11 mouse cellular contexts compared by ENCODE assay signal in the genomic region with DNA sequence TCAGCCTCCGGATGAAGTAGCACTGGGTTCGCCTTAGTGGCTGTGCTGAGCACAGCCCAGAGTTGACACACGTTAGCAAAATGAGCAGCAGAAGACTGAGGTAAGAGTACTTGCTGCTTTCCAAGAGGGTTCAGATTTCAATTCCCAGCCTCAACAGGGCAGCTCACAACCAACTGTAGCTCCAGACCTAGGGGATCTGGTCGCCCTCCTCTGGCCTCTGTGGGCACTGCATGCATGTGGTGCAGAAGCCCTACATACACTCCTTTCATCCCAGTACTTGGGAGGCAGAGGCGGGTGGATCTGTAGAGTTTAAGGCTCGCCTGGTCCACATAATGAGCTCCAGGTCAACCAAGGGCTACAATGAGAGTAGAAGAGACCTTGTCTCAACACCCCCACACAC. TPM values are rescaled to one million over a fixed set of nuclear protein-coding genes. Genes with fewer than 3 reads are reported as not detected.
DNase-seq lines count a peak whose midpoint lies in the region; TF ChIP-seq lines count a peak whose summit lies in the region.
"Had no signal": no experiment of that assay in that cellular context is flagged by ENCODE, and none has a peak within 500 bp of the region (broad histone marks: within the 10 kb centered on the region; RNA-seq: fewer than 3 reads in every experiment).

No protein-coding gene starts in this region.

- peak overlapping the region; percentile 51; the same call in 1 of the 2 replicates for H3K27ac ChIP-seq in layer of hippocampus, adult 2 months
- H3K27ac ChIP-seq: embryonic facial prominence, embryonic 13.5 days; limb, embryonic 15.5 days had no signal

- no peak overlapping the region for H3K4me3 ChIP-seq in layer of hippocampus, adult 2 months
- H3K4me3 ChIP-seq: embryonic facial prominence, embryonic 13.5 days; limb, embryonic 15.5 days had no signal

- peak; percentile 50 for TF ChIP-seq CTCF in layer of hippocampus, adult 2 months (conservative IDR thresholded peaks at IDR 0.05)

- DNase-seq in layer of hippocampus, adult 2 months (ENCODE audit: low spot score in 2 of 2) = no peak
- DNase-seq in layer of hippocampus, adult 9-11 months = no peak
- peak; percentile 45 for DNase-seq in thymus, postnatal 4 days
- no peak for DNase-seq in thymus, postnatal 0 days (ENCODE audit: low spot score)
- peak; percentile 9 for DNase-seq in c-Kit-positive CD71-positive TER-119-negative erythroid progenitor cells, embryonic 14.5 days (ENCODE audit: low read depth)
- DNase-seq in spleen, postnatal 14 days (ENCODE audit: low spot score in 2 of 2) = no peak
- DNase-seq in spleen, adult 18-20 months = no peak

RNA-seq across cellular contexts. Expression of gene Grm2, which starts 12.1 kb away (rescaled TPM):
- total RNA-seq in layer of hippocampus, adult 2 months (2021) = 10 to 100 TPM; 76.8 to 82.2 TPM
- polyA plus RNA-seq in thymus, postnatal 0 days (2015; fragmentation: Nextera tagmentation; extraction: Ambion mirVana) = 0.10 and 0.12 TPM in 2 replicates
- polyA plus RNA-seq: inflammation-experienced regulatory T-cells, adult 6 months; stomach, embryonic 14.5 days had no signal

RNA-seq across cellular contexts. Expression of gene Iqcf6, which starts 17.4 kb away (rescaled TPM):
- not detected for total RNA-seq in layer of hippocampus, adult 2 months (2021)
- not detected in 2 replicates for polyA plus RNA-seq in thymus, postnatal 0 days (2015; fragmentation: Nextera tagmentation; extraction: Ambion mirVana)
- polyA plus RNA-seq: embryonic facial prominence, embryonic 13.5 days; inflammation-experienced regulatory T-cells, adult 6 months; limb, embryonic 15.5 days; stomach, embryonic 14.5 days had no signal

RNA-seq across cellular contexts. Expression of gene Tex264, which starts 41.9 kb away (rescaled TPM):
- total RNA-seq in layer of hippocampus, adult 2 months (2021) = 10 to 100 TPM; 85.0 to 99.3 TPM
- polyA plus RNA-seq in thymus, postnatal 0 days (2015; fragmentation: Nextera tagmentation; extraction: Ambion mirVana) = 47.0 and 60.1 TPM in 2 replicates

Comparison
In these comparisons a context has a peak if more than half of its experiments do, and no peak if none do; other contexts are left out.
1. DNase-seq: peak in thymus, postnatal 4 days (single experiment) and c-Kit-positive CD71-positive TER-119-negative erythroid progenitor cells, embryonic 14.5 days (single experiment); none in layer of hippocampus, adult 2 months (0 of 2), layer of hippocampus, adult 9-11 months (single experiment), thymus, postnatal 0 days (single experiment), spleen, postnatal 14 days (0 of 2) and spleen, adult 18-20 months (0 of 2).